Mouse (Mus musculus): Measurements from ENCODE around the gene Kcnip4. TPM values are rescaled to one million over a fixed set of nuclear protein-coding genes. Genes with fewer than 3 reads are reported as not detected.

The Kcnip4 gene
- polyA plus RNA-seq, 1 experiment: 0.06 TPM

- Histone ChIP-seq H3K27me3 (ENCODE audit: control insufficient read depth, insufficient read depth, insufficient read length) (no peaks in the 10 kb centered on the region), H3K79me2 (ENCODE audit: control insufficient read depth, insufficient read depth) (no peaks in the 10 kb centered on the region), H3ac (ENCODE audit: control insufficient read depth, insufficient read length) (no peak overlapping the region), H3K4me2 (ENCODE audit: low read depth) (no peak overlapping the region), H3K4me3 (no peak overlapping the region), H3K36me3 (ENCODE audit: control insufficient read depth, insufficient read depth) (no peaks in the 10 kb centered on the region)
- no peak for TF ChIP-seq TCF3 (IDR thresholded peaks at IDR 0.05; ENCODE audit: insufficient read length, low read depth)
- no peak for TF ChIP-seq MYOG (IDR thresholded peaks at IDR 0.05; ENCODE audit: control insufficient read depth in 1 of 3, insufficient read depth in 1 of 3, insufficient read length in 2 of 3, low read depth in 2 of 3)
- no peak for TF ChIP-seq E2F4 (IDR thresholded peaks at IDR 0.05; ENCODE audit: insufficient read depth)
- no peak for TF ChIP-seq REST (IDR thresholded peaks at IDR 0.05; ENCODE audit: insufficient read depth, insufficient read length)
- no peak for TF ChIP-seq TCF12 (IDR thresholded peaks at IDR 0.05; ENCODE audit: insufficient read depth, poor library complexity, severe bottlenecking)
- no peak for TF ChIP-seq SRF (IDR thresholded peaks at IDR 0.05; ENCODE audit: control insufficient read depth, insufficient read length, low read depth)
- no peak for TF ChIP-seq POLR2A (IDR thresholded peaks at IDR 0.05; ENCODE audit: insufficient read length, low read depth)
- no peak for TF ChIP-seq MYOD1 (IDR thresholded peaks at IDR 0.05; ENCODE audit: control insufficient read depth in 1 of 3, insufficient read length in 2 of 3, low read depth in 2 of 3)
- no peak for TF ChIP-seq CEBPB (IDR thresholded peaks at IDR 0.05; ENCODE audit: insufficient read depth, poor library complexity, severe bottlenecking)
- no peak for TF ChIP-seq USF1 (IDR thresholded peaks at IDR 0.05; ENCODE audit: low read depth)
- no peak for TF ChIP-seq MAX (IDR thresholded peaks at IDR 0.05; ENCODE audit: low read depth)
- no peak for TF ChIP-seq POLR2AphosphoS2 (IDR thresholded peaks at IDR 0.05; ENCODE audit: insufficient read length, low read depth)
These were observed 430.4 kb downstream of the Kcnip4 start for GRCm38 (mm10) chr5:49094306-49094705.

DNA sequence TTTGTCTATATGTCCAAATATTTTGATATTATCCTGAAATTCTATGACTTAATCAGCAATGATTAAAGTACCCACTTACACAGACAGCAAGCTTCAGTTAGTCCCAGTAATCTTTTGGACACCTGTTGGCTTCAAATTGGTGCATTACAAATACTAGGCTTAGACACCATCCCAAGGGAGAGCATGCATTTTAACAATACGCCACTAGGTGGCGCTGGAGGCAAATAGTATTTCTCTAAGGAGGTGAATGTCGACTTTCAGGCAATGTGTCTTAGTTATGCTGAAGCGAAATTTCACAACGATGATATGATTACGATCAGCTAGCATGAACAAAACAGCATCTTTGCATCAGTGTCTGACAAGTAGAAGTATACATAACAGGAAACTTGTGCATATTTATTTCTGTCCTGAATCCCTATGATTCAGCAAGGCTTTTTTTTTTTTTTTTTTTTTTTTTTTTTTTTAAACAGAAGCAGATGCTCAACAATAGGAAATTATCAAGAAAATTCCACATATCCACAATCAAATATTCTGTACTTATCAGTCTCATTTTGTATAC is 434.5 kb downstream of the Kcnip4 start:
- TF ChIP-seq TCF12 (IDR thresholded peaks at IDR 0.05; ENCODE audit: insufficient read depth, poor library complexity, severe bottlenecking): no peak
- no peak for TF ChIP-seq MAX (IDR thresholded peaks at IDR 0.05; ENCODE audit: low read depth)
- TF ChIP-seq TCF3 (IDR thresholded peaks at IDR 0.05; ENCODE audit: insufficient read length, low read depth): no peak
- no peak for TF ChIP-seq POLR2AphosphoS2 (IDR thresholded peaks at IDR 0.05; ENCODE audit: insufficient read length, low read depth)
- no peaks in the 10 kb centered on the region for H3K36me3 ChIP-seq (ENCODE audit: control insufficient read depth, insufficient read depth)
- H3K4me3 ChIP-seq: no peak overlapping the region
- H3K79me2 ChIP-seq (ENCODE audit: control insufficient read depth, insufficient read depth): no peaks in the 10 kb centered on the region
- no peaks in the 10 kb centered on the region for H3K27me3 ChIP-seq (ENCODE audit: control insufficient read depth, insufficient read depth, insufficient read length)
- H3ac ChIP-seq (ENCODE audit: control insufficient read depth, insufficient read length): no peak overlapping the region
- no peak overlapping the region for H3K4me2 ChIP-seq (ENCODE audit: low read depth)

- TF ChIP-seq CEBPB (IDR thresholded peaks at IDR 0.05; ENCODE audit: insufficient read depth, poor library complexity, severe bottlenecking) (no peak), POLR2A (IDR thresholded peaks at IDR 0.05; ENCODE audit: insufficient read length, low read depth) (no peak)
- H3ac ChIP-seq (ENCODE audit: control insufficient read depth, insufficient read length): no peak overlapping the region
These were observed 459.1 kb downstream of the Kcnip4 start for GRCm38 (mm10) chr5:49065646-49066045.

DNA sequence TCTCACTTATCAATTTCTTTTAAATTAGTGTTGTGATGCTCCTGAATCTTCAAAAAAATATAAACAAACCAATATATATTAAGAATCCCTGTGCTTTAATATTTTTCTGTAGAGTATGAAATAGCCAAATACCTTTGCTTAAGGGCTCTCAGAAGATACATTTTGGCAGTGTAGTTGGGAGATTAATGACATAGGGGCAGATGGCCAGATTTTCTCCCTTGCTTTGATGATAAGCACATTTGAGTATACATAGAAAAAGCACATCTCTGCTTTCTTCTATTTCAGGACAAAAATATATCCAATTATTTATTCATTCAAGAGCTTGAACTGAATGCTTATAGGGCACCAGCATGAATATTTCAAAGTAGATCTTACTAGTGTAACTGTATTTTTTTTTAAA is 465.8 kb downstream of the Kcnip4 start:
- no peak overlapping the region for H3K4me3 ChIP-seq
- no peak overlapping the region for H3ac ChIP-seq (ENCODE audit: control insufficient read depth, insufficient read length)
- no peaks in the 10 kb centered on the region for H3K79me2 ChIP-seq (ENCODE audit: control insufficient read depth, insufficient read depth)
- H3K36me3 ChIP-seq (ENCODE audit: control insufficient read depth, insufficient read depth): no peaks in the 10 kb centered on the region
- no peaks in the 10 kb centered on the region for H3K27me3 ChIP-seq (ENCODE audit: control insufficient read depth, insufficient read depth, insufficient read length)
- TF ChIP-seq MYOG (IDR thresholded peaks at IDR 0.05; ENCODE audit: control insufficient read depth in 1 of 3, insufficient read depth in 1 of 3, insufficient read length in 2 of 3, low read depth in 2 of 3) (no peak), POLR2AphosphoS2 (IDR thresholded peaks at IDR 0.05; ENCODE audit: insufficient read length, low read depth) (no peak), E2F4 (IDR thresholded peaks at IDR 0.05; ENCODE audit: insufficient read depth) (no peak), CEBPB (IDR thresholded peaks at IDR 0.05; ENCODE audit: insufficient read depth, poor library complexity, severe bottlenecking) (no peak), POLR2A (IDR thresholded peaks at IDR 0.05; ENCODE audit: insufficient read length, low read depth) (no peak), TCF12 (IDR thresholded peaks at IDR 0.05; ENCODE audit: insufficient read depth, poor library complexity, severe bottlenecking) (no peak), REST (IDR thresholded peaks at IDR 0.05; ENCODE audit: insufficient read depth, insufficient read length) (no peak)
- H3K4me2 ChIP-seq (ENCODE audit: low read depth): no peak overlapping the region

More at GRCm38 (mm10) chr5:49065646-49066045, 459.1 kb downstream of the Kcnip4 start:
- H3K27me3 ChIP-seq (ENCODE audit: control insufficient read depth, insufficient read depth, insufficient read length): no peaks in the 10 kb centered on the region
- no peaks in the 10 kb centered on the region for H3K36me3 ChIP-seq (ENCODE audit: control insufficient read depth, insufficient read depth)
- H3K4me2 ChIP-seq (ENCODE audit: low read depth): no peak overlapping the region
- H3K4me3 ChIP-seq: no peak overlapping the region
- no peaks in the 10 kb centered on the region for H3K79me2 ChIP-seq (ENCODE audit: control insufficient read depth, insufficient read depth)

DNA sequence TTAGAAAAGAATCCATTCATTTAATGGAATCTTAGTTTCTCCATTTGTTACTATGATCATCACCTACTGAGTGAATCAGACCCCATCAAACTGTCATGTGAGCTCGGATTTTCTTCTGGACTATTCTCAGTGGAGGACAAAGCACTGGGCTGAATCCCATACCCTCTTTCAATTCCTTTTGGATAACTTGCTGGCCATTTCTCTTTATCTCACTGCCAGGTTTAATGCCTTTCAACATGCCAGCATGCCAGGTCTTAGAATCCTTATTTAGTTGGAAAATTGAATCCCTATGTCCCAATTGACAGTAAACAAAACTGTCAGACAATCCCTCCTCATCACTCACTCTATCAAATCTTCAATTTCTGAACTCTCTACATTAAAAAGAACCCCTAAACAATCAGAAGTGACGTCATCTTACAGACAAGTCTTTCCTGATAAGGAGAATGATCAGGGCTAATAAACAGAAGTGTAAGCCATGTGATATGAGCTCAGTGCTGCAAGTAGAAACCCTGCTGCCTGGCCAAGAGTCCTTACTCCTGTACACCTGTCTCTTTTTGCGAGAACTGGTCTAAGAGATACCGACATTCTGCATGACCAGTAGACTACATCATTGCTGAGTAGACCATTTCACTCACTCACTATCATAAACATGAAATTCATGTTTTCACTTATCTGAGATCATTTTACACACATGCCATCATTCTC is 466.9 kb downstream of the Kcnip4 start:
- no peaks in the 10 kb centered on the region for H3K36me3 ChIP-seq (ENCODE audit: control insufficient read depth, insufficient read depth)
- H3K79me2 ChIP-seq (ENCODE audit: control insufficient read depth, insufficient read depth): no peaks in the 10 kb centered on the region
- H3K27me3 ChIP-seq (ENCODE audit: control insufficient read depth, insufficient read depth, insufficient read length): no peaks in the 10 kb centered on the region
- H3ac ChIP-seq (ENCODE audit: control insufficient read depth, insufficient read length): no peak overlapping the region
- H3K4me2 ChIP-seq (ENCODE audit: low read depth): no peak overlapping the region
- no peak for TF ChIP-seq SRF (IDR thresholded peaks at IDR 0.05; ENCODE audit: control insufficient read depth, insufficient read length, low read depth)
- TF ChIP-seq MYOG (IDR thresholded peaks at IDR 0.05; ENCODE audit: control insufficient read depth in 1 of 3, insufficient read depth in 1 of 3, insufficient read length in 2 of 3, low read depth in 2 of 3): no peak
- TF ChIP-seq TCF3 (IDR thresholded peaks at IDR 0.05; ENCODE audit: insufficient read length, low read depth): no peak
- no peak for TF ChIP-seq POLR2AphosphoS2 (IDR thresholded peaks at IDR 0.05; ENCODE audit: insufficient read length, low read depth)
- no peak for TF ChIP-seq TCF12 (IDR thresholded peaks at IDR 0.05; ENCODE audit: insufficient read depth, poor library complexity, severe bottlenecking)
- TF ChIP-seq E2F4 (IDR thresholded peaks at IDR 0.05; ENCODE audit: insufficient read depth): no peak
- TF ChIP-seq POLR2A (IDR thresholded peaks at IDR 0.05; ENCODE audit: insufficient read length, low read depth): no peak
- TF ChIP-seq REST (IDR thresholded peaks at IDR 0.05; ENCODE audit: insufficient read depth, insufficient read length): no peak
- no peak for TF ChIP-seq USF1 (IDR thresholded peaks at IDR 0.05; ENCODE audit: low read depth)
- TF ChIP-seq CEBPB (IDR thresholded peaks at IDR 0.05; ENCODE audit: insufficient read depth, poor library complexity, severe bottlenecking): no peak
- TF ChIP-seq MAX (IDR thresholded peaks at IDR 0.05; ENCODE audit: low read depth): no peak
- no peak for TF ChIP-seq MYOD1 (IDR thresholded peaks at IDR 0.05; ENCODE audit: control insufficient read depth in 1 of 3, insufficient read length in 2 of 3, low read depth in 2 of 3)
- no peak overlapping the region for H3K4me3 ChIP-seq

All from myocyte (in vitro differentiated cells).